Mouse (Mus musculus): ENCODE results near the gene Comp.

Comp gene

DNA sequence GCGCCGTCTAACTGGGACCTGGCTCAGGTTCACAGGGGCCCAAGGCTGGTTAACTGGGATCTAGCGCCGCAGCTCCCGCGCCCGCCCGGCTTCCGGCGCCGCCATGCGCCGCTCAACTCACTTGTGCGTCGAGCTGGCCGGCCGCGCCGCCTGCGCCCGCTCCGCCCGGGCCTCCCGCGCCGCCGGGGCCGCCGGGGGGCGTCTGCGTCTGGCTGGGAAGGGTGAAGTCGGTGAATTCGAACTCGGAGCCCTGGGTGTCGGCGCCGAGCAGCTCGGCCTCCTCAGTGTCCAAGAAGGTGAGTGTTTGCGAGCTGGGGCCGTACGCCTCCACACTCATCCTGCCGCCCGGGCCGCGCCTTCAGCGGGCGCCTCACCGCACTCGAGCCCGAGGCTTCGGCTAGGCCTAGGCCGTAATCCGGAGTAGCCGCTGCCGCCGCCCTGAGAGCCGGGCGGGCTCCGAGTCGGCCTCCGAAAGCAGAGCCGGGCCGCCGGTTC is 20.7 kb upstream of the Comp start:
- DNase-seq (ENCODE audit: extremely low read depth, low read depth, low spot score), result no peak

- peak; percentile 16 for DNase-seq (ENCODE audit: extremely low read depth, low read depth, low spot score)
Observed at GRCm38 (mm10) chr8:70353194-70353817, 20.1 kb upstream of the Comp start, which contains the start of gene Upf1. Gene Upf1 (minus strand): TSS chr8:70353278.

DNA sequence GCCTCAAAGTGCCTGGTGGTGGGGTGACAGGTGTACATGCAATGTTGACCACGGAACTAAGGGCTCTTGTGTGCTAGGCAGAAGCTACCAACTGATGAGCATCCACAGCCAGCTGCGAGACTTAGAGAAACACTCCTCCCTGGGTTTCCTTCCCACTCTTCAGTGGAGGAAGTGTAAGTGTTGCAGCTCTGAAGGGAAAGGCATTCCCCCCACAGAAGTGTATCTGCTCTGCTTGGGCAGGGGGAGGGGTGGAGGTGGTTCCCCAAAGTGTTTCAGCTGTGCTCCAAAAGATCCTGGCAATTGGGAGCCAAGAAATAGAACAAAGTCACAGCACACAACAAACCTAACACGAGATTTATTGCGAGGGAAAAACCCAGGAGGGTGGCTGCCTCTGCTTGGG is 19.4 kb upstream of the Comp start:
- no peak for DNase-seq (ENCODE audit: extremely low read depth, low read depth, low spot score)

- DNase-seq (ENCODE audit: extremely low read depth, low read depth, low spot score), result no peak
Observed at GRCm38 (mm10) chr8:70356111-70356510, 17.2 kb upstream of the Comp start.

GRCm38 (mm10) chr8:70359411-70359810 is 13.9 kb upstream of the Comp start:
- DNase-seq (ENCODE audit: extremely low read depth, low read depth, low spot score), result no peak

DNA sequence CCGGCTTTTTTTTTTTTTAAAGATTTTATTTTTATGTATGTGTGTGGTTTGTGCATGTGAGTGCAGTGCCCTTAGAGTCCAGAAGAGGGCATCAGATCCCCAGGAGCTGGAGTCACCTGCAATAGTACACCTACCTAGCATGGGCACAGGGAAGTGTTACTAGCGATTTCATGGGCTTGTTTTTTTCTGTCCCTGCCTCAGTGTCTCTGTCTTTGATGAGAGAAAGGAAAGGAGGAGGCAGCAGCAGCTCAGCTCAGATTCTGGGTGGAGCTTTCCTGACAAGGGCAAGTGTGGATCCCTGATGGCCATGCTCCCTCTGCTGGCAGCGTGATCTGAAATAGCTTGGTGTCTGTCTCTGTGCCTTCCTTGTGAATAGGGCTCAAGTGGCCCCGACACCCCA is 12.6 kb upstream of the Comp start:
- no peak for DNase-seq (ENCODE audit: extremely low read depth, low read depth, low spot score)

- DNase-seq (ENCODE audit: extremely low read depth, low read depth, low spot score), result no peak
Observed at GRCm38 (mm10) chr8:70361484-70362032, 11.8 kb upstream of the Comp start.

GRCm38 (mm10) chr8:70364066-70364465 is 9.3 kb upstream of the Comp start:
- no peak for DNase-seq (ENCODE audit: extremely low read depth, low read depth, low spot score)

GRCm38 (mm10) chr8:70366588-70366987 is 6.8 kb upstream of the Comp start:
- no peak for DNase-seq (ENCODE audit: extremely low read depth, low read depth, low spot score)

- no peak for DNase-seq (ENCODE audit: extremely low read depth, low read depth, low spot score)
Observed at GRCm38 (mm10) chr8:70370476-70370875, 2.9 kb upstream of the Comp start.

DNA sequence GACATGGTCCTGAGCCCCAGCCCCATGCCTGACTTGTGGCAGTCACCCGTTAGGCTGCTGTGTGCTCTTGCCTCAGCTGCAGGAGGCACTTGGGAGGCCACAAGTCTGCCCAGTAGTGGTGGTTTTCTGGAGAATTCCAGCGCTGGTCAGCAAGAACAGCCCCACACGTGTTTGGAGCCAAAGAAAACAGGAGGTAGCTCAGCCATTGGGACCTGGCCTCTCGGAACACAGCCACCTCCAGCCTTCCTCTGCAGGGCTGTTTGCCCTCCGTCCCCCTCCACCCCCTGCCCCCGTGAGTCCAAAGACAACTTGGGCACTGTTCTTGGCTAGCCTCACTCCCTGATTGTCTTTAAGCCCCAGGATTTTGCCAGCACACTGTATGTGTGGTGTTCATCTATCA is 1.4 kb upstream of the Comp start:
- no peak for DNase-seq (ENCODE audit: extremely low read depth, low read depth, low spot score)

DNA sequence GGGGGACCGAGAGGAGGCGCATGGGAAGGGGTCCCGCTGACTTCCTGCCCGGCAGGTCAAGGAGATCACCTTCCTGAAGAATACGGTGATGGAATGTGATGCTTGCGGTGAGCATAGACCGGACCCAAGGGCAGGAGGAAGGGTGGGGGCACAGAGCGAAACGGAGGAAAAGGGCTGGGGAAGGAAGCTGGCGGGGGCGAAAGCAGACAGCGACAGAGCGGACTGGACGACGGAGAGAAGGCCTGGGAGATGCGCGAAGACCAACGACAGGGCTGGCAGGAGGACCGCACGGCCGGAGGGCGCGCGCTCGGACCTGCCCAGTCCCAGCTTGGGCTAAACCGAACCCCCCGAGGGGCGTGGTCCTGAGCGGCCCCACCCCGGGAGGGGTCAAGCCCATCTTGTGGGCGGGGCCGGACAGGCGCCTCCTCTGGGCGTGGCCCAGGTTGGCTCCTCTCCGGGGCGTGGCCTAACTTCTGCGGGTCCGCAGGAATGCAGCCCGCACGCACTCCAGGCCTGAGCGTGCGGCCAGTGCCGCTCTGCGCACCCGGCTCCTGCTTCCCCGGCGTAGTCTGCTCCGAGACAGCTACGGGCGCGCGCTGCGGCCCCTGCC is 1.1 kb downstream of the Comp start:
- DNase-seq (ENCODE audit: extremely low read depth, low read depth, low spot score), result no peak

- DNase-seq (ENCODE audit: extremely low read depth, low read depth, low spot score), result no peak
Observed at GRCm38 (mm10) chr8:70375212-70375859, 2.0 kb downstream of the Comp start.

DNA sequence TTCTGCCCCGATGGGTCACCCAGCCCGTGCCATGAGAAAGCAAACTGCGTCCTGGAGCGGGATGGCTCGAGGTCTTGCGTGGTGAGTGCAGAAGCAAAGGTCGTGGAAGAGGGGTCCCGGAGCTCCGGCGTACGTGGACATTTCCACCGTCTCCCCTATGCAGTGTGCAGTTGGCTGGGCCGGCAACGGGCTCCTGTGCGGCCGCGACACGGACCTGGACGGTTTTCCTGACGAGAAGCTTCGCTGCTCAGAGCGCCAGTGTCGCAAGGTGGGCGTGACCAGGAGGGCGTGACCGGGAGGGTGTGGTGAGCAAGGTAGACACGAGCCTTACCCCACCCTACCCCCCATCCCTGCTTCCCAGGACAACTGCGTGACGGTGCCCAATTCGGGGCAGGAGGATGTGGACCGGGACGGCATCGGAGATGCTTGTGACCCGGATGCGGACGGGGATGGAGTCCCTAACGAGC is 3.0 kb downstream of the Comp start:
- no peak for DNase-seq (ENCODE audit: extremely low read depth, low read depth, low spot score)

GRCm38 (mm10) chr8:70377049-70377448 is 3.7 kb downstream of the Comp start:
- no peak for DNase-seq (ENCODE audit: extremely low read depth, low read depth, low spot score)

- DNase-seq (ENCODE audit: extremely low read depth, low read depth, low spot score), result no peak
Observed at GRCm38 (mm10) chr8:70380069-70380468, 6.7 kb downstream of the Comp start.

DNA sequence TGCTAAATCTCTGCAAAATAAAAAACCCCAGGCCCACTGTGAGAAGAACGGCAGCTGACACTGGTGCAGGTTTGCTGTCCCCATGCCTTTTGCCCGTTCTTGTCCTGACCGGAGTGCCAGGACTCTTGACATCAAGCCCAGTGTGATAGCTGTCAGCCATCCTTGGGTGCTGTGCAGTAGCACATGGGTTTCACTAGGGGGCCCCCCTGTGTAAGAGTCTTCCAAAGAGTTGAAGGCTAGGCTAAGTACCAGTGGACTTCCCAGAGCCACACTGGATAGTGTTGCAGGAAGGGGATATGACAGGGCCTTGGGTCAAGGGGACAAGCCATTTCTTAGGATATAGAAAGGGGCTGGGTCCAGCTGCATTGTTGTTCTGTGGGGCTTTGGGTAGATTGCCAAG is 9.9 kb downstream of the Comp start:
- DNase-seq (ENCODE audit: extremely low read depth, low read depth, low spot score), result no peak

DNA sequence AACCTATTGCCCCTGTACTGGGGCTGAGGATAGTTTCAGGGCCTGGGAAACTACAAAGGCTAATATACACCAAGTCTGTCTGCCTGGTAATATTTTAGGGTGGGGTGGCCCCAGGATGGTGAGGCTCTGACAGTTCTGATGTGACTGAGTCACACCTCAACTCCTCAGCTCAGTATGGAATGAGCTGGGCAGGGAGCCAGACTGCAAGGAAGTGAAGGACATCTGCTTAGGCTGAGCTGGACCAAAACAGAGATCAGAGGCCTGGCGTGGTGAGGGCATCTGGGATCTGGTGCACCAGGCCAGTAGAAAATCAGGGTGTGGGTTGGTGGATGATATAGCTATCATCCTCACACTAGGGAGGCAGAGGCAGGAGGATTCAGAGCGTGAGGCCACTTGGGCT is 16.3 kb downstream of the Comp start:
- no peak for DNase-seq (ENCODE audit: extremely low read depth, low read depth, low spot score)

DNA sequence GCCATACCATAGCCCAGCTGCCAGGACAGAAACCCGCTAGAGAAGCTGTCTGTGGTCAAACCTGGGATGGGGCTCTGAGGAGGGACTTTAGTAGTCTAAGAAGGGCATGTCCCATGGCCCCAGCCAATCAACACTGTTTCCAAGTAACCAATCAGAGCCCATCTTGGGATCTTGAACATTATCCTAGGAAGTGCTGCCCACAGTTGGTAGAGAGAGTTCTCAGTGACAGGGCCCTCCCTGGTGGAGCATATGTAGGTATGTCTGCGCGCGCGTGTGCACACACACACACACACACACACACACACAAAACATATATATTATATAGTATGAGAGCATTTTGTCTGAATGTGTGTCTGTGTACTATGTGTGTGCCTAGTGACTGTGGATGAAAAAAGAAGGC is 19.7 kb downstream of the Comp start:
- no peak for DNase-seq (ENCODE audit: extremely low read depth, low read depth, low spot score)

- DNase-seq (ENCODE audit: extremely low read depth, low read depth, low spot score), result no peak
Observed at GRCm38 (mm10) chr8:70394269-70394998, 21.1 kb downstream of the Comp start.

DNA sequence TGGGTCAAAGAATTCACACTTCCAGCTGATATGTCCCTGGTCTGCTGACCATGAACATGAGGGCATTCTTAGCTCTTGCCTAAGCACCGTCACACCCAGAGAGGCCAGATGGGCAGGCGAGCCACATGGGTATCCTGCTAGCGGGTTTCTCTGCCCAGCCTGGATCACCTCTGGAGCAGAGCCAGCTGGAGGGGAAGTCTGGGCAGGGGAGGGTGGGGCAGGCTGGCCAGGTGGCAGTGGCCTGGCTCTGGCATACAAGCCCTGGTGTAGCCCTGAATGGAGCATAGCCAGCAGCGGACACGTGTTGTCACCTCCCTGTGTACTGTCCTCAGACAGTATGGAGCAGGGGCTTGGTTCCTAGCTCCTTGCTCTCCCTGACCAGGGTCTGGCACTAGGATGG is 22.3 kb downstream of the Comp start:
- no peak for DNase-seq (ENCODE audit: extremely low read depth, low read depth, low spot score)

Data from fat pad, adult 2 months (tissue).